Mouse (Mus musculus) ovary, postnatal 36 days (tissue): Measurements from ENCODE around the gene Rnf126.
A peak's percentile ranks its signal among the peaks of the same experiment; 100 is the strongest.
"Not testable (repeated sequence)": the region's sequence is repeated elsewhere in the genome, so short reads cannot be mapped to it uniquely, and the experiment has no call there.

Experiments used
- DNase-seq: peaks from one replicate; pipeline ENCODE4 v3.0.0; 2022; ENCODE audit warnings: low spot score, mixed read lengths

The Rnf126 gene

DNA sequence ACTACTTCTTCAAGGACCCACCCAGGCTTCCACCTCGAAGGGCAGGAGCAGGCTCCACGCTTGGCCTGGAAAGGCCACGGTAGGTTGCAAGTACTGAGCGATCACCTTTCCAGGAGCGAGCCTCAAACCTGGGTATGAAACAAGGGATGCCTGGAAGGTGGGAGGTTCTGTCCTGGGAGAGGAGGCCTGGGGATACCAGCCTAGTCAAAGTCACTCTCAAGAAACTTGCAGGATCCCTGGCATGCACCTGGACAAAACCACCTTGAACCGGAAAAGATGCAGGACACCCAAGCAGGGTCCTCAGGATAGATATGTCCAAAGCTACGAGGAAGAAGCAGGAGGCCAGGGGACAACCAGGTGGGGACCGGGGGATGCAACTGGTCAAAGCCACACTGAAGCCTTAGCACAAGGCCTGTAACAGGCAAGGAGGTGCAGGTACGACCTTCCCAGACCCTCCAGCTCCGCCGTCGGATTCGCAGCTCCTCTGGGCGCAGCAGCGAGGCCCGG lies 698 bp downstream of the Rnf126 start:
- DNase-seq, result no peak

GRCm38 (mm10) chr10:79765228-79765745 lies 1.5 kb downstream of the Rnf126 start:
- DNase-seq, result no peak

GRCm38 (mm10) chr10:79764234-79764633 lies 2.5 kb downstream of the Rnf126 start:
- no peak for DNase-seq

GRCm38 (mm10) chr10:79762875-79763274 lies 3.9 kb downstream of the Rnf126 start:
- no peak for DNase-seq

DNA sequence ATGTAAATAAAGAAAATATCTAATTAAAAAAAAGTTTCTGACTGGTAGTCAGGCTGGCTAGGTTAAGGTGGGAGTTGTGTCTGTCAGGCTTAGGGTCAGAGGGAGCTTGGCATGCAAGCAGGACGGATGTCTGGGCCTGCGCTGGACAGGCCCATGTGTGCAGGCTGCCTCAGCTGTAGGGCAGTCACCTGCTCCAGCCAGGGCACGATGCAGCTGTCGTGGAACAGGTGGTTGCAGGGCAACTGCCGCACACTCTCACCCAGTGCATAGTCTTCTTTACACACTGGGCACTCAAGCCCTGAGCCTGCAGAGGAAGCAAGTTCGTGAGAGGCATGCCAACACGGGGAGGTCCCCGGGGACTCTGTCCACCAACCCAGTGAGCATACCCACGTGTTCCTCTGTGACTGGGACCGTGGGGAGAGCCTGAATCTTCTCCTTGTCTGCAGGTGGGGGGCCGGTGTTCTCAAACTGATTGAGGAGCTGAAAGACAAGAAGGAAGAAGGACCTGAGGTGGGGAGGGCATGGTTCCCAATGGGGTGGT lies 6.1 kb downstream of the Rnf126 start:
- DNase-seq, result no peak

DNA sequence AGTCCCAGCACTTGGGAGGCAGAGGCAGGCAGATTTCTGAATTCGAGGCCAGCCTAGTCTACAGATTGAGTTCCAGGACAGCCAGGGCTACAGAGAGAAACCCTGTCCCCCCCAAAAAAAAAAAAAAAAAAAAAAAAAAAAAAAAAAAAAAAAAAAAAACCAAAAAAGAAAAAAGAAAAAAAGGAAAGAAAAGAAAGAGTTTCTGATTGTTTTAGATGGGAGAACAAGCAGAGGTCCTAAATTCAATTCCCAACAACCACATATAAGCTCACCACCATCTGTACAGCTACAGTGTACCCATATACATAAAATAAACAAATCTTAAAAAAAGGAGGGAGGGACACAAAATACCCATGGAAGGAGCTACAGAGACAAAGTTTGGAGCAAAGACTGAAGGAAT lies 7.1 kb downstream of the Rnf126 start:
- DNase-seq, result not testable (repeated sequence)

GRCm38 (mm10) chr10:79756660-79757059 lies 10.1 kb downstream of the Rnf126 start:
- no peak for DNase-seq

DNA sequence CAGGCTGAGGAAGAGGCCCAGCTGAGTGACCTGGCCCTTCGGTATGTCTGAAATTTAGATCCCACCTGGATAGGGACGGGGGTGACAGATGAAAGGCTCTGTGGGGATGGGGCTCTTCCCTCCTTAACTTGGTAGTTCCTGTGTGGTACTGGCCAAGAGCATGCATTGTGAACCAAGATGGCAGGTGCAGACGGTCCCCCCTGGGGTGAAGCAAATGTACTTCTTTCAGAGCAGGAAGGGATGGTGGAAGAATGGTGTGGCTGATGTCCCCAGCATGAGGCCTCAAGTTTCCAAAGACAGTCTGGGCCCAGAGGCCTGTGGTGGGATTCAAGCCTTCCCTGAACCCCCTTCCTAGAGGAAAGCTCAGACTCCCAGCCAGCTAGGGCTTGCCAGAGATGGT lies 10.9 kb downstream of the Rnf126 start:
- no peak for DNase-seq

GRCm38 (mm10) chr10:79754856-79755516 lies 11.8 kb downstream of the Rnf126 start, which contains the start of gene Fgf22:
Gene Fgf22, plus strand, starts transcription at chr10:79755076.
- DNase-seq, result peak; percentile 72

DNA sequence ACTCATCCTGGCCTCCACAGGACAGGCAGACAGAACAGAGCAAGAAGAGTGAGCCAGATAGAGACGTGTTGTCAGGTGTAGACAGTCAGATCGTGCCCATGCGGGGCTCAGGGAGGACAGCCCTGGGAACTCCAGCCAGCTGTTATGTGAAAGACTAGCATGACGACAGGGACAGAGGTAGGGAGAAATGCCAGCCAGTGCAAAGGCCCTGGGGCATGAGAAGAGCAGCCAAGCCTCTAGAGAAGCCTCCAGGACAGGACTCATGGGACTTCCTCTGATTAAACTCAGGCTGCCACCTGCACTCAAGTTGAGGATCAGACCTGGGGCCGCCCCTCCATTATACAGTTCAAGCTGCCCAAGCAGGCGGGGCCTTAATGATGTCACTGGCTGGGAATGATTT lies 18.3 kb downstream of the Rnf126 start:
- DNase-seq, result peak; percentile 3

DNA sequence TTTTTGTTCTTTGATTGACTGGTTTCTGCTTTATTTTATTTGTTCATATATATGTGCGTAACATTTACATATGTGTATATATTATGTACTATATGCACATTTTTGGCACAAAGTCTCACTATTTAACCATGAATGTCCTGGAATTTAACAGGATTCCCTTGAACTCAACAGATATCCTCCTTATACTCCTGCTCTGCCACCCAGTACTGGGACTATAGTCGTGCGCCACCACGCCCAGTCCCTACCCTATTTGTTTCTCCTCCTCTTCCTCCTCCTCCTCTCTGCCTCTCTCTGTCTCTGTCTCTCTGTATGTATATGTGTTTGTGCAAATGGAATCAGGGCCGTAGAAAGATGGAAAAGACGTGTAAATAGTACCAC lies 20.0 kb downstream of the Rnf126 start:
- DNase-seq, result peak; percentile 3

DNA sequence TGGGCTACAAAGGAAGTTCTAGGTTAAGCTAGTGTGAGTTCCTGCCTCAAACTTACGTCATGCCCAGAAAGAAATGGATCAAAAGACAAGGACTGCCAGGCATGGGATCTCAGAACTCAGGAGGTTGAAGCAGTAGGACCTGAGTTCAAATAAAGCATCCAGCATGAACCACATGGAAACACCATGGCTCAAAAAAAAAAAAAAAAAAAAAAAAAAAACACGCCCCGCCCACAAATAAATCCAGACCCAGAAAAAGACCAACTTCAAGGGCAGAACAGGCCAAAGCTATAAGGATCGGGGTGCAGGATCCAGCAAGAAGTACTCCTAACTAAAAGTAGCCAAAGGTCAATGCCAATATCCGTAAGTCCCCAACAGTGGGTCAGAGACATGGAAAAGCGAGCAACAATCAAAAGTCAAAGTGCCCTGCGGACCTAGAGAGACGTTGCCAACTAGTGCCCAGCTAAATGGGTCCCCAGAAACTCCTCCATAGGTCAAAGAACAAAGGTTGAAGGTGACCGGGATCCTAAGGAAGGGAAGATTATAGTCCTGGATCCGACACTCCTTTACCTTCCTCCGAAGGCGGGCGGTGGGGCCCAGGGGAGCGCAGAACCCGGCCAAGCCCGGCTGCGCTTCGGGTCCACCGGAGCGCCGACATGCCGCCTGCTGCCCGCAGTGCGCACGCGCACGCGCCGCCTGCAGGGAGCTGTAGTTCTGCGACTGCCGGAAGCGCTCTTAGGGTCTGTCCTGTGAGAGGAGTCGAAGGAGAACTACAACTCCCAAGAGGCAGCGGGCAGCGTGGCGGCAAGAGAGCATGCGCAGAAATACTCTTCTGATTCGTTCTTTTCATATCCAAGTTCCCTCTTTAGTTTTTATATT lies 20.6 kb downstream of the Rnf126 start, which contains the start of gene Polrmt:
Gene Polrmt, minus strand, starts transcription at position 684 of the 876 bp plus-strand sequence.
- peak; percentile 94 for DNase-seq

GRCm38 (mm10) chr10:79745411-79745810 lies 21.3 kb downstream of the Rnf126 start:
- DNase-seq, result no peak

DNA sequence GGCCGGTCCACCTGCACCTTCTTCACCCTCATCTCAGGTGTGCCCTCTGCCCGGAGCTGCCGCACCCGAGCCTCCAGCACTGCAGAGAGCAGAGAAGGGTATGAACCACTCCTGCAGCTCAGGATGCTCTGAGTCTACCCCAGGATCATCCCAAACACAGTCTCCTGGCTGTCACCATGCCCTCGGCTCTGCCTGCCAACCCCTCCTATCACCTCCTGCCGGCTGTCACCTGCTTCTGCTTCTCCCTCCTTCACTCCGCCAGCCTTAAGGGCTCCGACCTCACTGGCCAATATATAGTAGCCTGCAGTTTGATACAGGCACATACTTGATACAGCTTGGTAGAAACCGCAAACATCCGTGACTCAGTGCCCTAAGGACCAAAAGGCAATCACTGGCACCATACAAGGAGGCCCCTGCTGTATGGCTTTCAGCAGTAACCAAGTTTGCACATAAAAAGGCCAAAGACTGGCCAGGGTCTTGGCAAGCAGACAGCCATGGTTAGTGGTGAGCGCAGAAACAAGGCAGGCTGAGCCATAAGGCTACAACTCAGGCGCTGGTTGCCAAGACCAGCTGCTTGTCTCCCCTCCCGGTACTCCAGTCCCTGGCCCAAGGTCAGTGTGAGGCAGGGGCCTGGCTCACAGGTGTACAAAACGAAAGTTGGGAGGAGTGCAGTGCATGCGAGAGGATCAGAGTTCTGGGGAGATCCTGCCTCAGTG lies 22.9 kb downstream of the Rnf126 start:
- no peak for DNase-seq

GRCm38 (mm10) chr10:79743161-79743560 lies 23.6 kb downstream of the Rnf126 start:
- no peak for DNase-seq

DNA sequence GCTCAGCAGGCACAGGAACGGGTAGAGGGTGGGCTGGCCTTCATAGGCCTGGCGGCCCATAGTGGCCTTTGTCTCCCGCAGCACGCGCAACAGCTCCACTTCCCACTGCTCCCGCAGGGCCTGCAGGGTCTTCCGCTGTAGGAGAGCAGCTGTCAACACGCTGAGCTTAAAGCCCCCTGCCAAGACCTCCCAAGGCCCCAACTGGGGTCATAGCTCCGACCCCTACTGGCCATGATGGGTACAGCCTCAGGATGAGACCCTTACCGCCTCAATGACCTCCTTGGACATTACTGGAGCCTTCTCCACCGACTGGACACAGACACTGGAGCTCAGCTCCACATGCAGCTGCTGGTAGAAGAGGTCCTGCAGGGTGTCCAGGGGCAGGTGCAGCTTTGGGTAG lies 25.9 kb downstream of the Rnf126 start:
- no peak for DNase-seq

GRCm38 (mm10) chr10:79739234-79739633 lies 27.5 kb downstream of the Rnf126 start:
- no peak for DNase-seq

- no peak for DNase-seq
Observed at GRCm38 (mm10) chr10:79738259-79738658, 28.5 kb downstream of the Rnf126 start.

- no peak for DNase-seq
Observed at GRCm38 (mm10) chr10:79736706-79737105, 30.0 kb downstream of the Rnf126 start.

DNA sequence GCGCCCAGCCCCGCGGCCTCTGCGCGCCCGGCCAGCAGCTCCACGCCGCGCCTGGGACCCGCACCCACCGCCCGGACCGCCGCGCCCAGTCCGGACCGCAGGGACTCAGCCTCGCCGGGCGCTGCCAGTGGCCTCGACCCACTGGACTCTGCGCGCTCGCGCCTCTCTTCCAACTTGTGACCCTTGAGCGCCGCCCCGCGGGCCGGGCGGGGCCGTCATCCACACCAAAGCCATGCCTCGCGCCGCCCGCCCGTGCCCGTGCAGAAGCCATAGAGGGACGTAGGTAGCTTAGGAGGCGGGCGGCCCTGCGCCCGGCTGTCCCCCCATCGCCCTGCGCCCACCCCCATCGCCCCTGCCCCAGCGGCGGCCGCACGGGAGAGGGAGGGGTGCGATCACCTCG lies 31.4 kb downstream of the Rnf126 start:
- no peak for DNase-seq

DNA sequence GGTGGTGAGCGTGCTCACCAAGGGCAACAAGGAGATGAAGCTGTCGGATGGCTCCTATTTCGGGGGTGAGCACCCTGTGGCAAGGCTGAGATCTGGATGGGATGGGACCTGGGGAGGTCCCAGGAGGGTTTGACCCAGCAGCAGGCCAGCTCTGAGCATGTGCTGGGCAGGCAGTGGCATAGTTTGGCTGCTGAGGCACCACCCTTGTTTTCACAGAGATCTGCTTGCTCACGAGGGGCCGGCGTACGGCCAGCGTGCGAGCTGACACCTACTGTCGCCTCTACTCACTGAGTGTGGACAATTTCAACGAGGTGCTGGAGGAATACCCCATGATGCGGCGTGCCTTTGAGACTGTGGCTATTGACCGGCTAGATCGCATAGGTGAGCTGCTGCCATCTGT lies 32.9 kb downstream of the Rnf126 start:
- DNase-seq, result no peak

DNA sequence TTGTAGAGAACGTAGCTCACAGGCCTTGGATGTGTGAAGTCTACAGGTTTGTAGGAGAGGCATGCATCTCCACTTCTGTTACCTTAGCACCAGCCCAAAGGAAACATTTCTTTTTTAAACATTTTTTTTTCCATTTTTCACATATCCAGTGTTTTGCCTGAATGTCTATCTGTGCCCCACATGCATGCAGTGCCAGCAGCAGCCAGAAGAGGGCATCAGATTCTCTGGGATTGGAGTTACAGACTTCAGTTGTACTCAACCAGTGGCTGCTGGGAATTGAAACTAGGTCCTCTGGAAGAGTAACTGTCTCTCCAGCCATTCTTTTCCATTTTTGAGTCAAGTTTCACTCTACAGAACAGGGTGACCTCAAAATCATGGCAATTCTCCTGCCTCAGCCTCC lies 34.3 kb downstream of the Rnf126 start:
- DNase-seq, result no peak
